Mouse (Mus musculus) CH12.LX (cell line): Measurements from ENCODE around the gene Adarb1.

Experiments used
- CHD2 ChIP-seq: IDR thresholded peaks from 2 replicates; pipeline ENCODE4 v1.6.1; 2011; ENCODE audit warnings: low read length, improper control_type of control experiment
- EP300 ChIP-seq: IDR thresholded peaks from 2 replicates; pipeline ENCODE4 v1.6.1; 2011; ENCODE audit warnings: low read length, improper control_type of control experiment

DNA sequence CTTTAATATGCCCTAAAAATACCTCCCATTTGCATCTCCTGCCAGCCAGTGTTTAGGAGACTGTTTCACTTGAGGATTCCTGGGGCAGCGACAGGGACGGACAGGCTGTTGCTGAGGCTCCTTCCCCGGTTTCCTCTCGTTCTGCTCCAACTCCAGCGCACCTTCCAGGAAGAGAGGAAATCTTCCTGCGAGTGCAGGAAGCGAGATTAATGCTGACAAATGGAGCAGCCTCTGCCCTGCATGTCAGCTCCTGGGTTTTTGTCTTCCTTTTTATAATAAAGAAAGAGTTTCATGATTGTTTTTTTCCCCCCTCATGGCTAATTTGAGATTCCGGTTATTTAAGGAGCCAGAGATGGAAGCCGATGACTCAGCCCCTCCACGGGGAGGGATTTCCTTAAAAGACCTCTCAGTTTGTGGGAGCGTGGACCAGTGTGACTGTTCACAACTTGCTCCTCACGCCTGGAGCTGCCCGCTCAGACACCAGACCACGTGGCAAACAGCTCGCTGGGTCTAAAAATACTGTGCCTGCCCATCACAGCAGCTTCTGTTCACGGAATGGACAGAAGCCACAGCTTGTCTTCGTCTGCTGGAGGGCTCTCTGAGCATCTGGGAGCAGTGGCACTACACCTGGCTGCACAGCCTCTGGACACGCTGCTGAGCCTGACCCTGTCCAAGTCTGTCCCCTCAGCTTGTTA, 16.5 kb upstream of the Adarb1 start:
- TF ChIP-seq CHD2 (no peak), EP300 (no peak)
